Mouse (Mus musculus): ENCODE results near the gene Ccdc71. TPM values are rescaled to one million over a fixed set of nuclear protein-coding genes. Genes with fewer than 3 reads are reported as not detected.

Ccdc71 gene
- polyA plus RNA-seq, 1 experiment from 2014 or later = 53.9 TPM

DNA sequence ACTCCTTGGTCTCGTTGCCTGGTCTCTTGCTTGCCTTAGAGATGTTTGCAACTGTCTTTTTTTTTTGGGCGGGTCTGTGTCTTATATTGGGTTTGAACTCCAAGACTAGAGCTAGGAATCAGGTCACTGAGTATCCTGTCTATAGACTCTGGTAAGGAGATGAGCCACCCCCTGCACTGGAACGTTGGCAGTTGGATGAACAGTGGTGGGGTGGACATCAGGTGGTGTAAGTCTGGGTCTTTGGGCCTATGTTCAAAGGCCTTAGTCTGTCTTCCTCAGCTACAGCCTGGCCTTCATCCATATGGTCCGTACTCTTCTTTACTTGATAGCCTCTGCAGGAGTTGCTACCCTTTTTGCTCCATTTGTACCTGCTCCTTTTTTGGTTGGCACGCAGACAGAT is 1.3 kb downstream of the Ccdc71 start:
- WGBS = 74% methylated on average over 5 of the region's 5 CpGs
- H3K9ac ChIP-seq = peak overlapping the region; percentile 87

DNA sequence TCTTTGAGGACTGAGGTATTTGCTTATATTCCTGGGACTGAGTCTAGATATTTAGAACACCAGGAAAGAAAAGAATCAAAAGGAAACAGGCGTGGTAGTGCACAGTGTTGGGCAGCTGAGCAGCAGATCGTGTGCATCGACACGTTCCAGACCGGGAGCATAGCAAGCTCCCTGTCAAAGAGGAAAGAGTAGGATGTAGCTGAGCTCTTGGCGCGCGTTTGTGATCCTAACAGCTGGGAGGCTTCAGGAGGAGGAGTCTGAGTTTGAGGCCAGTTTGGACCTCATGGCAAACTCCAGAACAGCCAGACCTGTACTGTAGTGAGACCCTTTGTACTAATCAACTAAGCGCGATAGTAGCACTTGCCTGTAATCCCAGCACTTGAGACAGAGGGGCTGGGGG is 1.9 kb downstream of the Ccdc71 start:
- peaks cover 29% of the 10 kb centered on the region for H3K4me1 ChIP-seq (replicated peaks)
- H3K9me3 ChIP-seq = no peaks in the 10 kb centered on the region
- 57% methylated on average over 10 of the region's 10 CpGs for WGBS
- H3K36me3 ChIP-seq = peaks cover 28% of the 10 kb centered on the region
- H3K27me3 ChIP-seq (replicated peaks) = no peaks in the 10 kb centered on the region
- H3K9ac ChIP-seq = 0 out of 2 replicates have a peak overlapping the region, but pooled peaks have one; percentile 10
- peak overlapping the region; percentile 96 for H3K27ac ChIP-seq
- H3K4me3 ChIP-seq (replicated peaks) = peak overlapping the region; percentile 84; the same call in 1 of the 2 replicates
- peak; percentile 42 for ATAC-seq
- H3K4me2 ChIP-seq (replicated peaks) = peak overlapping the region; percentile 86

More for the DNA sequence above, 1.3 kb downstream of the Ccdc71 start:
- Histone ChIP-seq H3K27me3 (replicated peaks) (no peaks in the 10 kb centered on the region), H3K4me3 (replicated peaks) (peak overlapping the region; percentile 84), H3K36me3 (peaks cover 24% of the 10 kb centered on the region), H3K27ac (peak overlapping the region; percentile 96), H3K4me2 (replicated peaks) (peak overlapping the region; percentile 86), H3K9me3 (no peaks in the 10 kb centered on the region), H3K4me1 (replicated peaks) (peaks cover 29% of the 10 kb centered on the region)
- no peak for ATAC-seq

GRCm38 (mm10) chr9:108463713-108464112 is 3.4 kb downstream of the Ccdc71 start:
- Histone ChIP-seq H3K9ac (no peak overlapping the region), H3K4me3 (replicated peaks) (no peak overlapping the region), H3K36me3 (peaks cover 28% of the 10 kb centered on the region), H3K27ac (no peak overlapping the region), H3K4me2 (replicated peaks) (no peak overlapping the region), H3K27me3 (replicated peaks) (no peaks in the 10 kb centered on the region), H3K9me3 (no peaks in the 10 kb centered on the region), H3K4me1 (replicated peaks) (peaks cover 29% of the 10 kb centered on the region)
- WGBS = 96% methylated on average over 9 of the region's 9 CpGs
- no peak for ATAC-seq

DNA sequence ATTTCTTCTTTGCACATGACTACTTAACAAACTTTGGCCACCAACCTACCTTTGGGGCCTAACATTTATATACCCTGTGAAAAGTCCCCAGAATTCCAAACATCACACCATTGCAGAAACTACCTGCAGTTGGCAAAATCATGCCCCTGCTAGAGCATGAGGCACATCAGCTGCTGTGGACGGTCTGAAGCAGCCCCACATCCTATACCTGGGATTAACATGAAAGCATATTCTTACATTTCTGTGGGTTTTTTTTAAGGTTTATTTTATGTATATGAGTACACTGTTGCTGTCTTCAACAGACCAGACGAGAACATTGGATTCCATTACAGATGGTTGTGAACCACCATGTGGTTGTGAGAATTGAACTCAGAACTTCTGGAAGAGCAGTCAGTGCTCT is 5.9 kb downstream of the Ccdc71 start:
- H3K9me3 ChIP-seq = no peaks in the 10 kb centered on the region
- no peak for ATAC-seq
- no peaks in the 10 kb centered on the region for H3K27me3 ChIP-seq (replicated peaks)
- peaks cover 28% of the 10 kb centered on the region for H3K36me3 ChIP-seq
- no peak overlapping the region for H3K9ac ChIP-seq
- no peak overlapping the region for H3K4me3 ChIP-seq (replicated peaks)
- H3K27ac ChIP-seq = no peak overlapping the region
- peaks cover 23% of the 10 kb centered on the region for H3K4me1 ChIP-seq (replicated peaks)
- WGBS = 86% methylated on average over 2 of the region's 2 CpGs
- H3K4me2 ChIP-seq (replicated peaks) = no peak overlapping the region

DNA sequence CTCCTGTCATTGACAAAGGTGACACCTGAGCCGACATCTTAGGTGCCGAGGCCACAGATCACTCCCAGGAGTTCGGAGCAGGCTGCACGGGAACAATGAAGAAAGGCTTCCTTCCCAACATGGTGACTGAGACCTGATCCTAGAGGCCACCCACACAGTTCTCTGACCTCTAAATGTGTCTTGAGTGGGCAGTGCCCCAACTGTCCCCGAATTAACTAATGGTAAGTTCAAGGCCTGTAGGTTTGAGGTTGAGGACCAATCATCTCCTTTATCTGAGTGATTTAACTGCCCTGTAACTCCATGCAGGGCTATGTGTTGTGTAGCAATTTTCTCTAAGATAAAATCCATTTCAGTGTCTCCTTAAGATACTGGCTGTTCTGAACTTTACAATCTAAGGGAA is 9.1 kb downstream of the Ccdc71 start:
- no peaks in the 10 kb centered on the region; the same call in 1 of the 2 replicates for H3K4me1 ChIP-seq (replicated peaks)
- peaks cover 15% of the 10 kb centered on the region for H3K36me3 ChIP-seq
- H3K27me3 ChIP-seq (replicated peaks) = no peaks in the 10 kb centered on the region
- H3K4me2 ChIP-seq (replicated peaks) = no peak overlapping the region
- no peaks in the 10 kb centered on the region for H3K9me3 ChIP-seq
- no peak overlapping the region for H3K9ac ChIP-seq
- WGBS = 73% methylated on average over 5 of the region's 5 CpGs
- 0 out of 2 replicates have a peak overlapping the region, but pooled peaks have one; percentile 58 for H3K27ac ChIP-seq
- H3K4me3 ChIP-seq (replicated peaks) = no peak overlapping the region
- no peak for ATAC-seq

- Histone ChIP-seq H3K4me2 (replicated peaks) (no peak overlapping the region), H3K4me1 (replicated peaks) (no peaks in the 10 kb centered on the region; the same call in 1 of the 2 replicates), H3K9ac (no peak overlapping the region), H3K36me3 (peaks cover 12% of the 10 kb centered on the region), H3K4me3 (replicated peaks) (no peak overlapping the region), H3K9me3 (no peaks in the 10 kb centered on the region), H3K27me3 (replicated peaks) (no peaks in the 10 kb centered on the region), H3K27ac (peak overlapping the region; percentile 58; the same call in 1 of the 2 replicates)
- WGBS = 39% methylated on average over 4 of the region's 4 CpGs
- no peak for ATAC-seq
These were observed 9.5 kb downstream of the Ccdc71 start for GRCm38 (mm10) chr9:108469845-108470244.

DNA sequence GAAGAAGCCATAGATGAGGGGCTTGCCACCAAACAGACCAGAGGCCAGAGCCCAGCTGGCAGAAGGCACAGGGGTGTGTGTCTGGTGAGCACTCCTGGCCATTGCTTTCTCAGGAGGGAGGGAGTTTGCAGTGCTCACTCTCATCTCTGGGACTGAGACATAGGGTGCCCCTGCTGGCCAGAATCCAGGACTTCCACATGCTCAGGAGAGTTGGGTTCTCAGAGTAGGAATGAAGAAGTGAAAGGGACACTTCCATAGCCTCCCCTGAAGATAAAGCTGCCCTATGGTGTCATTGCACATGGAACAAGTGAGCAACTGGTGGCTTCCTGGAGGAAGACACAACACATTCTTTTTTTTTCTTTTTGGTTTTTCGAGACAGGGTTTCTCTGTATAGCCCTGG is 14.2 kb downstream of the Ccdc71 start:
- Histone ChIP-seq H3K4me3 (replicated peaks) (no peak overlapping the region), H3K27ac (no peak overlapping the region), H3K27me3 (replicated peaks) (no peaks in the 10 kb centered on the region), H3K9ac (no peak overlapping the region), H3K36me3 (no peaks in the 10 kb centered on the region), H3K4me2 (replicated peaks) (no peak overlapping the region), H3K9me3 (no peaks in the 10 kb centered on the region), H3K4me1 (replicated peaks) (peaks cover 7% of the 10 kb centered on the region)
- no peak for ATAC-seq
- WGBS = 75% methylated on average over 1 of the region's 1 CpGs

DNA sequence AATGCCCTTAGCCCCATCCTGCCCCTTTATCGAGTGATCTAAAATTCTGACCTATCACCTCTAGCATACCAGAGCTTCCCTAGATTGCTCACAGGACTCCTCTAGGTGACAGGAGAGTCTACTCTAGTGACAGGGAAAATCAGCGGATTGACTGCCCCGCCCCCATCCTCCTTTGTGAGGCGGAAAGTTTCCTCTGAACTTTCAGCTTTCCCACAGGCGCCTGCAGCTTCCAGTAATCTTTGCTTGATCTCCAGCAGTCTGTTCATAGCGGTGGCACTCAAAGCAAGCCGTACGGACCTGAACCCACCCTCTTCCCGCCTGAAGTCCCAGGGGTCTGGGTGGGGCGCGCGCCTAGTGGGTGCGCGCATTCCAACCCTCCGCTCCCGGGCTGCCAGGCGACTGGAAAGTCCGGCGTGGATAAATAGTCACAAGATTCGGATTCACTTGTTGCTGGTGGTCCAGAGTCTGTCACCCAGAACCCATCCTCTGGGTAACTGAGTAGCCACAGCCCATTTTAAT is 18.4 kb downstream of the Ccdc71 start:
- Histone ChIP-seq H3K9ac (peak overlapping the region; percentile 34), H3K27me3 (replicated peaks) (no peaks in the 10 kb centered on the region), H3K9me3 (no peaks in the 10 kb centered on the region), H3K4me1 (replicated peaks) (peaks cover 15% of the 10 kb centered on the region), H3K27ac (peak overlapping the region; percentile 81), H3K4me2 (replicated peaks) (peak overlapping the region; percentile 69), H3K36me3 (peaks cover 19% of the 10 kb centered on the region), H3K4me3 (replicated peaks) (peak overlapping the region; percentile 59)
- peak; percentile 84 for ATAC-seq
- WGBS = 1% methylated on average over 20 of the region's 20 CpGs

- 31% methylated on average over 11 of the region's 11 CpGs for WGBS
- H3K4me2 ChIP-seq (replicated peaks) = peak overlapping the region; percentile 69
- peaks cover 22% of the 10 kb centered on the region for H3K36me3 ChIP-seq
- H3K27ac ChIP-seq = peak overlapping the region; percentile 81
- peak overlapping the region; percentile 34; the same call in 1 of the 2 replicates for H3K9ac ChIP-seq
- peak; percentile 18 for ATAC-seq
- H3K4me1 ChIP-seq (replicated peaks) = peaks cover 15% of the 10 kb centered on the region
- no peaks in the 10 kb centered on the region for H3K27me3 ChIP-seq (replicated peaks)
- peak overlapping the region; percentile 59 for H3K4me3 ChIP-seq (replicated peaks)
- H3K9me3 ChIP-seq = no peaks in the 10 kb centered on the region
These were observed 18.9 kb downstream of the Ccdc71 start for GRCm38 (mm10) chr9:108479241-108479640.

GRCm38 (mm10) chr9:108479721-108480351 is 19.5 kb downstream of the Ccdc71 start, which contains the start of gene Lamb2:
Gene Lamb2 (plus strand): TSS chr9:108479736.
- H3K9me3 ChIP-seq = no peaks in the 10 kb centered on the region
- 6% methylated on average over 10 of the region's 10 CpGs for WGBS
- peak within 1 kb of the TSS; percentile 70 for H3K9ac ChIP-seq
- peak within 1 kb of the TSS; percentile 69 for H3K4me2 ChIP-seq (replicated peaks)
- peaks cover 24% of the 10 kb centered on the region for H3K36me3 ChIP-seq
- peak within 1 kb of the TSS; percentile 59 for H3K4me3 ChIP-seq (replicated peaks)
- peak within 1 kb of the TSS; percentile 81 for H3K27ac ChIP-seq
- no peaks in the 10 kb centered on the region for H3K27me3 ChIP-seq (replicated peaks)
- peak; percentile 58 for ATAC-seq
- H3K4me1 ChIP-seq (replicated peaks) = peaks cover 15% of the 10 kb centered on the region

GRCm38 (mm10) chr9:108480813-108481519 is 20.6 kb downstream of the Ccdc71 start:
- H3K27me3 ChIP-seq (replicated peaks) = no peaks in the 10 kb centered on the region
- H3K9ac ChIP-seq = 0 out of 2 replicates have a peak overlapping the region, but pooled peaks have one; percentile 70
- no peak overlapping the region for H3K27ac ChIP-seq
- H3K36me3 ChIP-seq = peaks cover 30% of the 10 kb centered on the region
- WGBS = 91% methylated on average over 28 of the region's 28 CpGs
- peaks cover 15% of the 10 kb centered on the region for H3K4me1 ChIP-seq (replicated peaks)
- H3K9me3 ChIP-seq = no peaks in the 10 kb centered on the region
- H3K4me3 ChIP-seq (replicated peaks) = peak overlapping the region; percentile 59; the same call in 1 of the 2 replicates
- peak overlapping the region; percentile 69 for H3K4me2 ChIP-seq (replicated peaks)
- no peak for ATAC-seq

- 87% methylated on average over 19 of the region's 19 CpGs for WGBS
- H3K9me3 ChIP-seq = no peaks in the 10 kb centered on the region
- no peaks in the 10 kb centered on the region for H3K27me3 ChIP-seq (replicated peaks)
- no peak overlapping the region for H3K9ac ChIP-seq
- no peak overlapping the region for H3K4me2 ChIP-seq (replicated peaks)
- ATAC-seq = no peak
- no peak overlapping the region for H3K27ac ChIP-seq
- H3K4me3 ChIP-seq (replicated peaks) = no peak overlapping the region
- peaks cover 34% of the 10 kb centered on the region for H3K36me3 ChIP-seq
- peaks cover 15% of the 10 kb centered on the region for H3K4me1 ChIP-seq (replicated peaks)
These were observed 21.3 kb downstream of the Ccdc71 start for GRCm38 (mm10) chr9:108481520-108482210.

All from intestine, embryonic 15.5 days (tissue).